Mouse (Mus musculus): Measurements from ENCODE around the gene Ctps. TPM values are rescaled to one million over a fixed set of nuclear protein-coding genes. Genes with fewer than 3 reads are reported as not detected.
"Not testable (repeated sequence)": the region's sequence is repeated elsewhere in the genome, so short reads cannot be mapped to it uniquely, and the experiment has no call there.

Ctps gene
- polyA plus RNA-seq, 1 experiment from 2014 or later, result 132 TPM

GRCm38 (mm10) chr4:120602669-120603068, 32.6 kb upstream of the Ctps start:
- Histone ChIP-seq H3K9me3 (ENCODE audit: control insufficient read depth, low read length) (no peaks in the 10 kb centered on the region), H3K27ac (ENCODE audit: low read depth, low read length) (no peak overlapping the region), H3K27me3 (ENCODE audit: control insufficient read depth, insufficient read depth, low read length) (no peaks in the 10 kb centered on the region), H3K4me2 (no peak overlapping the region), H3K36me3 (ENCODE audit: control insufficient read depth, insufficient read depth, low read length) (no peaks in the 10 kb centered on the region), H3K9ac (ENCODE audit: low read length) (no peak overlapping the region), H3K4me1 (ENCODE audit: control insufficient read depth, insufficient read depth, low read length) (peaks cover 2% of the 10 kb centered on the region; the same call in 1 of the 2 replicates), H3K4me3 (ENCODE audit: low read depth, low read length) (no peak overlapping the region)
- ATAC-seq (ENCODE audit: low FRiP score) (no peak), DNase-seq (ENCODE audit: low spot score, missing footprints) (no peak)
- WGBS, result 75% methylated on average over 3 of the region's 3 CpGs

- Histone ChIP-seq H3K27ac (ENCODE audit: low read depth, low read length) (no peak overlapping the region), H3K4me1 (ENCODE audit: control insufficient read depth, insufficient read depth, low read length) (no peaks in the 10 kb centered on the region), H3K27me3 (ENCODE audit: control insufficient read depth, insufficient read depth, low read length) (no peaks in the 10 kb centered on the region), H3K36me3 (ENCODE audit: control insufficient read depth, insufficient read depth, low read length) (no peaks in the 10 kb centered on the region), H3K4me2 (no peak overlapping the region), H3K9me3 (ENCODE audit: control insufficient read depth, low read length) (no peaks in the 10 kb centered on the region), H3K9ac (ENCODE audit: low read length) (no peak overlapping the region), H3K4me3 (ENCODE audit: low read depth, low read length) (no peak overlapping the region)
- WGBS, result 82% methylated on average over 1 of the region's 1 CpGs
- DNase-seq (ENCODE audit: low spot score, missing footprints) (no peak), ATAC-seq (ENCODE audit: low FRiP score) (no peak)
These were observed 31.7 kb upstream of the Ctps start for GRCm38 (mm10) chr4:120601774-120602173.

GRCm38 (mm10) chr4:120598922-120599321, 28.8 kb upstream of the Ctps start:
- Histone ChIP-seq H3K9me3 (ENCODE audit: control insufficient read depth, low read length) (no peaks in the 10 kb centered on the region), H3K9ac (ENCODE audit: low read length) (no peak overlapping the region), H3K27me3 (ENCODE audit: control insufficient read depth, insufficient read depth, low read length) (no peaks in the 10 kb centered on the region), H3K4me1 (ENCODE audit: control insufficient read depth, insufficient read depth, low read length) (no peaks in the 10 kb centered on the region), H3K36me3 (ENCODE audit: control insufficient read depth, insufficient read depth, low read length) (no peaks in the 10 kb centered on the region), H3K27ac (ENCODE audit: low read depth, low read length) (no peak overlapping the region), H3K4me2 (no peak overlapping the region), H3K4me3 (ENCODE audit: low read depth, low read length) (no peak overlapping the region)
- WGBS, result 0% methylated on average over 2 of the region's 2 CpGs
- 0 out of 2 replicates have a peak, but pooled peaks have one; percentile 55 for ATAC-seq (ENCODE audit: low FRiP score)
- no peak for DNase-seq (ENCODE audit: low spot score, missing footprints)

- WGBS, result 93% methylated on average over 1 of the region's 1 CpGs
- DNase-seq (ENCODE audit: low spot score, missing footprints); H3K36me3 ChIP-seq (ENCODE audit: control insufficient read depth, insufficient read depth, low read length); H3K4me3 ChIP-seq (ENCODE audit: low read depth, low read length); H3K4me1 ChIP-seq (ENCODE audit: control insufficient read depth, insufficient read depth, low read length); H3K27me3 ChIP-seq (ENCODE audit: control insufficient read depth, insufficient read depth, low read length); H3K9me3 ChIP-seq (ENCODE audit: control insufficient read depth, low read length); H3K27ac ChIP-seq (ENCODE audit: low read depth, low read length); ATAC-seq (ENCODE audit: low FRiP score); H3K4me2 ChIP-seq; H3K9ac ChIP-seq (ENCODE audit: low read length): not testable (repeated sequence)
These were observed 26.1 kb upstream of the Ctps start for GRCm38 (mm10) chr4:120596210-120596609.

- no peaks in the 10 kb centered on the region for H3K9me3 ChIP-seq (ENCODE audit: control insufficient read depth, low read length)
- no peaks in the 10 kb centered on the region for H3K36me3 ChIP-seq (ENCODE audit: control insufficient read depth, insufficient read depth, low read length)
- H3K4me1 ChIP-seq (ENCODE audit: control insufficient read depth, insufficient read depth, low read length), result no peaks in the 10 kb centered on the region
- no peak overlapping the region for H3K4me2 ChIP-seq
- H3K27me3 ChIP-seq (ENCODE audit: control insufficient read depth, insufficient read depth, low read length), result no peaks in the 10 kb centered on the region
- no peak overlapping the region for H3K27ac ChIP-seq (ENCODE audit: low read depth, low read length)
- H3K4me3 ChIP-seq (ENCODE audit: low read depth, low read length), result no peak overlapping the region
- ATAC-seq (ENCODE audit: low FRiP score), result no peak
- 86% methylated on average over 4 of the region's 4 CpGs for WGBS
- H3K9ac ChIP-seq (ENCODE audit: low read length), result no peak overlapping the region
- no peak for DNase-seq (ENCODE audit: low spot score, missing footprints)
These were observed 20.9 kb upstream of the Ctps start for GRCm38 (mm10) chr4:120590973-120591372.

- Histone ChIP-seq H3K9ac (ENCODE audit: low read length) (no peak overlapping the region), H3K4me3 (ENCODE audit: low read depth, low read length) (no peak overlapping the region), H3K4me2 (no peak overlapping the region), H3K9me3 (ENCODE audit: control insufficient read depth, low read length) (no peaks in the 10 kb centered on the region), H3K27ac (ENCODE audit: low read depth, low read length) (no peak overlapping the region), H3K36me3 (ENCODE audit: control insufficient read depth, insufficient read depth, low read length) (no peaks in the 10 kb centered on the region), H3K4me1 (ENCODE audit: control insufficient read depth, insufficient read depth, low read length) (no peaks in the 10 kb centered on the region), H3K27me3 (ENCODE audit: control insufficient read depth, insufficient read depth, low read length) (no peaks in the 10 kb centered on the region)
- DNase-seq (ENCODE audit: low spot score, missing footprints), result peak; percentile 94
- ATAC-seq (ENCODE audit: low FRiP score), result peak; percentile 91
- 37% methylated on average over 5 of the region's 5 CpGs for WGBS
These were observed 19.8 kb upstream of the Ctps start for GRCm38 (mm10) chr4:120589815-120590422.

- Histone ChIP-seq H3K4me2 (no peak overlapping the region), H3K9me3 (ENCODE audit: control insufficient read depth, low read length) (no peaks in the 10 kb centered on the region), H3K4me3 (ENCODE audit: low read depth, low read length) (no peak overlapping the region), H3K9ac (ENCODE audit: low read length) (no peak overlapping the region), H3K27ac (ENCODE audit: low read depth, low read length) (no peak overlapping the region), H3K36me3 (ENCODE audit: control insufficient read depth, insufficient read depth, low read length) (no peaks in the 10 kb centered on the region), H3K4me1 (ENCODE audit: control insufficient read depth, insufficient read depth, low read length) (no peaks in the 10 kb centered on the region; the same call in 1 of the 2 replicates), H3K27me3 (ENCODE audit: control insufficient read depth, insufficient read depth, low read length) (no peaks in the 10 kb centered on the region)
- DNase-seq (ENCODE audit: low spot score, missing footprints) (no peak), ATAC-seq (ENCODE audit: low FRiP score) (no peak)
- WGBS, result 12% methylated on average over 3 of the region's 3 CpGs
These were observed 19.0 kb upstream of the Ctps start for GRCm38 (mm10) chr4:120589070-120589469.

- Histone ChIP-seq H3K9ac (ENCODE audit: low read length) (no peak within 1 kb of the TSS), H3K27me3 (ENCODE audit: control insufficient read depth, insufficient read depth, low read length) (no peaks in the 10 kb centered on the region), H3K9me3 (ENCODE audit: control insufficient read depth, low read length) (no peaks in the 10 kb centered on the region), H3K4me2 (no peak within 1 kb of the TSS), H3K4me3 (ENCODE audit: low read depth, low read length) (no peak within 1 kb of the TSS), H3K27ac (ENCODE audit: low read depth, low read length) (no peak within 1 kb of the TSS), H3K4me1 (ENCODE audit: control insufficient read depth, insufficient read depth, low read length) (peaks cover 3% of the 10 kb centered on the region; the same call in 1 of the 2 replicates), H3K36me3 (ENCODE audit: control insufficient read depth, insufficient read depth, low read length) (no peaks in the 10 kb centered on the region)
- DNase-seq (ENCODE audit: low spot score, missing footprints), result no peak
- 26% methylated on average over 4 of the region's 4 CpGs for WGBS
- ATAC-seq (ENCODE audit: low FRiP score), result no peak
These were observed 18.4 kb upstream of the Ctps start, which contains the start of gene Gm8439 for GRCm38 (mm10) chr4:120588445-120588844. Gm8439 (plus strand) TSS chr4:120588745.

- DNase-seq (ENCODE audit: low spot score, missing footprints), result no peak
- no peak overlapping the region for H3K4me2 ChIP-seq
- no peak overlapping the region for H3K27ac ChIP-seq (ENCODE audit: low read depth, low read length)
- H3K27me3 ChIP-seq (ENCODE audit: control insufficient read depth, insufficient read depth, low read length), result no peaks in the 10 kb centered on the region
- no peak overlapping the region for H3K4me3 ChIP-seq (ENCODE audit: low read depth, low read length)
- 55% methylated on average over 1 of the region's 1 CpGs for WGBS
- no peaks in the 10 kb centered on the region for H3K36me3 ChIP-seq (ENCODE audit: control insufficient read depth, insufficient read depth, low read length)
- H3K9ac ChIP-seq (ENCODE audit: low read length), result no peak overlapping the region
- H3K4me1 ChIP-seq (ENCODE audit: control insufficient read depth, insufficient read depth, low read length), result peaks cover 3% of the 10 kb centered on the region; the same call in 1 of the 2 replicates
- no peak for ATAC-seq (ENCODE audit: low FRiP score)
- H3K9me3 ChIP-seq (ENCODE audit: control insufficient read depth, low read length), result no peaks in the 10 kb centered on the region
These were observed 16.9 kb upstream of the Ctps start for GRCm38 (mm10) chr4:120586986-120587385.
